Mouse (Mus musculus): ENCODE results near the gene H2-DMb1. TPM values are rescaled to one million over a fixed set of nuclear protein-coding genes. Genes with fewer than 3 reads are reported as not detected.

H2-DMb1 gene
- total RNA-seq, 2 experiments from 2014 or later = 0.16 to 0.78 TPM

DNA sequence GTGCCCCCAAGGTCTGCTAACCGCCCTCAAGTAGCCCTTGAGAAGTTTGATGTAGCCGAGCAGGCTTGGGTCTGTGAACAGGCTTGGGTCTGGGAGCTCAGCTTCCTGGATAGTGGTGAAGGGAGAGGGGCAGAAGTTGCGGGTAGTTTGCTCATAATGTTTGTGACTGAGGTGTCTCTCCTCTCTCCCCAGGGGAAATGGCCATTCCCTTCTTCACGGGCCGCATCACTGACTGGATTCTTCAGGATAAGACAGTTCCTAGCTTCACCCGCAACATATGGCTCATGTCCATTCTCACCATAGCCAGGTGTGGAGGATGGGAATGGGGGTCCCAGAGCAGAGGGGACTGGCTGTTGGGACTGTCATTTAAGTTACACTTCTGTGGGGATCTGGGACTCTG is 36.1 kb downstream of the H2-DMb1 start:
- no peak for DNase-seq (ENCODE audit: low spot score)

DNA sequence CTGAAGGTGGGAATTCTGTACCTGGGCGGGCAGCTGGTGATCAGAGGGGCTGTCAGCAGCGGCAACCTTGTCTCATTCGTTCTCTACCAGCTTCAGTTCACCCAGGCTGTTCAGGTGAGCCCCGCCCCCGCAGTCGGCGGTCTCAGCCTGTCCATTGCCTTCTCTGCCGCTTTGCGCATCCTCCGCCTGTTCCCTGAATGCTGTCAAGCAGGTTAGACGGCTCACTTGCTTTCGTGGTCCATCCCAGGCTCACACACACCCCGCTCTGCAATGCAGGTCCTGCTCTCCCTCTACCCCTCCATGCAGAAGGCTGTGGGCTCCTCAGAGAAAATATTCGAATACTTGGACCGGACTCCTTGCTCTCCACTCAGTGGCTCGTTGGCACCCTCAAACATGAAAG is 40.0 kb downstream of the H2-DMb1 start:
- DNase-seq (ENCODE audit: low spot score) = no peak

DNA sequence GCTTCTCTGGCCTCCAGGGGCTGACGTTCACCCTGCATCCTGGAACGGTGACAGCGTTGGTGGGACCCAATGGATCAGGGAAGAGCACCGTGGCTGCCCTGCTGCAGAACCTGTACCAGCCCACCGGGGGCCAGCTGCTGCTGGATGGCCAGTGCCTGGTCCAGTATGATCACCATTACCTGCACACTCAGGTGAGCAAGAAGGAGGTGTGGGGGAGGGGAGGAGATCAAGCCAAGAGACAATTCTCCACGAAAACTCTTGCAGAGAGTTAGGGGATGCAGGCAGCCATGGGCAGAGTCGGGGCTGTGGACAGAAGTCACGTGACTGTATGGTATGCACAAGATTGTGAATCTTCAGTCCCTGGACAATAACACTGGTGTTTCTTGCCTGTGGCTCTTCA is 40.6 kb downstream of the H2-DMb1 start:
- DNase-seq (ENCODE audit: low spot score) = no peak

DNA sequence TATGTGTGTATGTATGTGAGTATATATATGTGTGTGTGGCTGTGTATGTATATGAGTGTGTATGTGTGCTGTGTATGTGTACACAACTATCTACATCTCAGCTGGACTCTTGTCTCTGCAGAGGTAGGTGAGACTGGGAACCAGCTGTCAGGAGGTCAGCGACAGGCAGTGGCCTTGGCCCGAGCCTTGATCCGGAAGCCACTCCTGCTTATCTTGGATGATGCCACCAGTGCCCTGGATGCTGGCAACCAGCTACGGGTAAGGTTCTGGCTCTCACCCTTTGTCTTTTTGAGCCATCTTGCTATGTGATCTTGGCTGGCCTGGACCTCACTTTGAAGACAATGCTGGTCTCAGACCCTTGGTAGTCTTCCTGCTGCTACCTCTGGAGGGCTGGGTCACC is 41.9 kb downstream of the H2-DMb1 start:
- DNase-seq (ENCODE audit: low spot score) = no peak

DNA sequence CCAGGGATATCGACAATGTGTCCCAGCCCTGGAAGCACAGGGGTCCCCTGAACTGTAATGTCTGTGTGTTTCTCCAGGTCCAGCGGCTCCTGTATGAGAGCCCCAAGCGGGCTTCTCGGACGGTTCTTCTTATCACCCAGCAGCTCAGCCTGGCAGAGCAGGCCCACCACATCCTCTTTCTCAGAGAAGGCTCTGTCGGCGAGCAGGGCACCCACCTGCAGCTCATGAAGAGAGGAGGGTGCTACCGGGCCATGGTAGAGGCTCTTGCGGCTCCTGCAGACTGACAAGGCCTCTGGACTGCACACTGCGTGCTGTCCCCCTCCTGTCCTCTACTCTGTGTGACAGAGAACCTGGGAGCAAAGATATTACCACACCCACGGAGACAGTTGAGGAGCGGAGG is 43.6 kb downstream of the H2-DMb1 start:
- no peak for DNase-seq (ENCODE audit: low spot score)

DNA sequence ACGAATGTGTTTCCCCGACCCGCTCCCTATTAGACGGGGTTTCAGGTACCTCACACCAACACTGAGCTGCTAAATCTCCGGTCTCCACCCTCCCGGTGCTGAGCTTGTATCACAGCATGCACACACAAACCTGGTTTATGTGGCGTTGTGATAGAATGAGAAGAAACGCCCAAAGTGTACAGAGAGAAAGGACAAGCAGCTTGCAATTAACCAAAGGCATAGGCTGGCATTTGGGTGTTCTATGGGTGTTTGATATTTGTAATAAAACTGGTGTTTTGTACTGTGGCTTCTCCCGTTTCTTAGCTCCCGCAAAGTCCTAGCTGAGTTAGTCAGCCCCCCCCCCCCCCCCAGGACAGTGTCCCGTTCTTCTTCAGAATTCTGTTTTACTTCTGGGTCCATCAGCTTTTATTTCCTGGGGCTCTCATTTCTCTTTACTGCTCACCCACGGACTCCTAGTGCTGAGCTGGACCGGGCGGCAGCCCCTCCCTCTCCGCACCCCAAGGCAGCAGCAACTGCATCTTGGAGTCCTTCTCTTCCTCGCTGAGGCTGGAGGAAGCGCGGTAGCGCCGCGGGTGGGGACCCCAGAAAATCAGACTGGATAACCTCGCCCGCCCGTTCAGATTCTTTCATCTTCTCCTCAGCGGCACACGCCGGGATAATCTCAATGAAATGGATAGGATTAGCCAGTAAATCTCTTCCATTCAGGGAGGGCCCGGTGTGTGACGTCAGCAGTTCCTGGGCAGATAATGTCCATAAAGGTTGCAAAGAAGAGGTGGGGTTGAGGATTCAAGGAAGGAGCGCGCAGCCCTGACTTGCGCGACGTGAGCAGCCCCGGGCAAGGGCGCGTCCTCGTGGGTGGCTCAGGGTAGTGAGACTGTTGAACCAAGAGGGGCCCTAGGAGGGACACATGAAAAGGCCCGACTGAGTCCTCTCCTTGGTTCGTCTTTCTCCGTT is 44.3 kb downstream of the H2-DMb1 start, which contains the start of gene Psmb8:
Psmb8 (plus strand) TSS at position 781 of the 954 bp plus-strand sequence.
- peak; percentile 94 for DNase-seq (ENCODE audit: low spot score)

DNA sequence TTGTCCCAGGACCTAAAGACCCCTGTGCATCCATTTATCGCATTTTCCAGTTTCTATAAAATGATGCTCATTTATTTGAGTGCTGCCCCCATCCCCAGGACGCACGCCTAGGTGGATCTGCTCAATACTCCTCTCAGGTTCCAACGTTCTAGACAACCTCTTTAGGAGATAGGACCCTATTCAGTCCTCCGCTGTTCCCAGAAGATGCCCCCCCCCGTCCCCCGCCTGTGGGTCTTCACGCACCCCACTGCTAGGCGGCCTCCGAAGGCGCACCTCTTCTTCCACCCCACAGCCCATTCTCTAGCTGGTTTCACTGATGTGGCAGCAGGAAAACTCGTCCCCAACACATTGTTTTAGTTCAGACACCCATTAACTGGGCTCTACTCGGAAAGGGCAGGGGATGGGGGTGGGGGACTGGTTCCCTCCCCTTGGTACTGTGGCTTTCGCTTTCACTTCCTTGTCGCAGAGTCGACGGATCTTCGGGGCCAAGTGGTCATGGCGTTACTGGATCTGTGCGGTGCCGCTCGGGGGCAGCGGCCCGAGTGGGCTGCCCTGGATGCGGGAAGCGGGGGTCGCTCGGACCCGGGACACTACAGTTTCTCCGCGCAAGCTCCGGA is 45.1 kb downstream of the H2-DMb1 start:
- peak; percentile 55 for DNase-seq (ENCODE audit: low spot score)

DNA sequence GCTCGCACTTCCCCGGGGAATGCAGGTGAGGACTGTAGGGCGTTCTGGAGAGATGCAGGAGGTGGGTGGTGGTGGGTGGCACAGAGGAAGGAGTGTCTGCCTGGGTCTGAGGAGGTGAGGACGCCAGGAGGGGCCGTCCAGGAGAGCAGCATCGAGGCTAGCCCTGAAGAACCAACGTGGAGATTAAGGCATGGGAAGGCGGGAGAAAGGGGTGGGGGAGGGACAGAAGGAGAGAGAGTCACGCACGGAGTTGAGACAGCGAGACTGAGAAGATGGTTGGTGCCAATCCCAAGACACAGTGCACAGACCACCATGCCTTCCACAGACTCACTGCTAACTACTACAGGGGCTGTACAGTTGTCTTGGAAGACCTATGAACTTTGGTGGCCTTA is 45.6 kb downstream of the H2-DMb1 start:
- DNase-seq (ENCODE audit: low spot score) = no peak

DNA sequence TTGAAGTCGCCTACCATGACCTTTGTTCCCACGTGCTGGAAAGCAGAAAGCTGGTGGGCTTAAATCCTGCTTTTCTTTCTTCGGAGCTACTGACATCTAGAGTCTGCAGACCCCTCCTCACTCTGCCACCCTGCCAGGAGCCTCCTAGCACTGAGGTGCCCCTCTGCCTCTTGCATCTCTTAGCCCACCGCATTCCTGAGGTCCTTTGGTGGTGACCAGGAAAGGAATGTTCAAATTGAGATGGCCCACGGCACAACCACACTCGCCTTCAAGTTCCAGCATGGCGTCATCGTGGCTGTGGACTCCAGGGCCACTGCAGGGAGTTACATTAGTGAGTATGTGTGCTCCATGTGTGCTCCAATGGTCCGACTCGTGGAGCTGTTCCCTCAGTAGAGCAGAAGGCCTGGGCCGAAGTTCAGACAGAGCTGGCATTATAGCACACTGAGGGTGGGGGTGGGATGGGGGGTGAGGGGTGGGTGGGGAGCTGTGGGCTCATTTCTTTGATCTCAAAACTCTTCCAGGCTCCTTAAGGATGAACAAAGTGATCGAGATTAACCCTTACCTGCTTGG is 46.3 kb downstream of the H2-DMb1 start:
- no peak for DNase-seq (ENCODE audit: low spot score)

DNA sequence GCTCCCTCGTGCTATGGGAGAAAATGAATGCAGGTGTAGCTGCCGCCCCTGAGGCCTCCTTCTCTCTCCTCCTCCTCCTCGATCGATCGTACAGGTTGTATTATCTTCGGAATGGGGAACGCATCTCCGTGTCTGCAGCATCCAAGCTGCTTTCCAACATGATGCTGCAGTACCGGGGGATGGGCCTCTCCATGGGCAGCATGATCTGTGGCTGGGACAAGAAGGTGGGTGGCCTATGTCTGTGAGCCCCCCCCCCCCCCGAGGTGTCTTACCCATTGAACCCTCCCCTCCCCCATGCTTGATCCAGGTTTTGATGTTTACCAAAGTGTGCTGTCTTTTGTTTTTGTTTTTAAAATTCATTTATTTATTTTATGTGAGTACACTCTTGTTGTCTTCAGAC is 47.2 kb downstream of the H2-DMb1 start:
- no peak for DNase-seq (ENCODE audit: low spot score)

DNA sequence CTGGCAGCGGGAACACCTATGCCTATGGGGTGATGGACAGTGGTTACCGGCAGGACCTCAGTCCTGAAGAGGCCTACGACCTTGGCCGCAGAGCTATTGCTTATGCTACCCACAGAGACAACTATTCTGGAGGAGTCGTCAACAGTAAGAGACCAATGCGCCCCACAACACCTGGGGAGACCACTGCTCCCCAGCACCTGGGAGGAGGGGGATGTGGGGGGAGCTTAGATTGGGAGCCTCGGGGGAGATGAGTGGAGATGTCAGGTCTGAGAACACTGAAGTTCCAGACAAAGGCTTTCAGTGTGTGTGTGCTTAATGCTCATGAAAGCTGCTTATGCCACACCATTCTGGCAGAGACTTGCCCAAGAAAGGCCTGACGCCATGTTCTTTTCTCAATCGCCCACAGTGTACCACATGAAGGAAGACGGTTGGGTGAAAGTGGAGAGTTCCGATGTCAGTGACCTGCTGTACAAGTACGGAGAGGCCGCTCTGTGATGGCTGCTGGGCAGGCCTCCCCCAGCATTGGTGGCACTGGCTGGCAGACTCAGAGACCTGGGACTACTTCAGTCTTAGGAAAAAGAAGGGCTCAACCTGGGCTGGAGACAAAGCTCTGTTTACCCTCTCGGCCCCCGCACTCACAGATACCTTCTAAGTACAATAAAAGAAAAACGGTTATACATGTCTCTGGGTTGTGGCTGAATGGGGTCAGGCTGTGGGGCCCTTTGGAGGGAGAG is 48.1 kb downstream of the H2-DMb1 start:
- DNase-seq (ENCODE audit: low spot score) = no peak

DNA sequence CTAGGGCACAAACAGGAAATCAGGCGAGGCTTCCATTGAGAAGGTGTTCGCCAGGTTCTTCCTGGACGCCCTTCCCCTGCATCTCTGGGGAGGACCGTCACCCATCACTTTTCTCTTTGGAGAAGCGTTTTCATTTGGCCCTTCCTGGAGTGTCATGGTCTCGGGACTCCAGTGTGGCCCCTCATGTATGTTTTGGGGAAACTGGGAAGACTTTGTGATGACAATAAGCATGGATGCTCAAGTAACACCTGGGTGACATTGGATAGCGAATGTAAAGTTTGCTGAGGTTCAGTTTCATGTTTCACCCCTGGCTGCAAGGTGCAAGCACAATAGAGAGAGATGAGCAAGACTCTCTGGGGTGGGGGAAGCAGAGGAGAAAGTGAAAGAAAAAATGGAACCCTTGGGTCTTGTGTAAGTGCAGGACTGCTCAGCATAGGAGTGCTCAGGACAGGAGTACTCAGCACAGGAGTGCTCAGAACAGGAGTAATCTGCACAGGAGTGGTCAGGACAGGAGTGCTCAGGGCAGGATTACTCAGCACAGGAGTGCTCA is 48.7 kb downstream of the H2-DMb1 start:
- DNase-seq (ENCODE audit: low spot score) = no peak

DNA sequence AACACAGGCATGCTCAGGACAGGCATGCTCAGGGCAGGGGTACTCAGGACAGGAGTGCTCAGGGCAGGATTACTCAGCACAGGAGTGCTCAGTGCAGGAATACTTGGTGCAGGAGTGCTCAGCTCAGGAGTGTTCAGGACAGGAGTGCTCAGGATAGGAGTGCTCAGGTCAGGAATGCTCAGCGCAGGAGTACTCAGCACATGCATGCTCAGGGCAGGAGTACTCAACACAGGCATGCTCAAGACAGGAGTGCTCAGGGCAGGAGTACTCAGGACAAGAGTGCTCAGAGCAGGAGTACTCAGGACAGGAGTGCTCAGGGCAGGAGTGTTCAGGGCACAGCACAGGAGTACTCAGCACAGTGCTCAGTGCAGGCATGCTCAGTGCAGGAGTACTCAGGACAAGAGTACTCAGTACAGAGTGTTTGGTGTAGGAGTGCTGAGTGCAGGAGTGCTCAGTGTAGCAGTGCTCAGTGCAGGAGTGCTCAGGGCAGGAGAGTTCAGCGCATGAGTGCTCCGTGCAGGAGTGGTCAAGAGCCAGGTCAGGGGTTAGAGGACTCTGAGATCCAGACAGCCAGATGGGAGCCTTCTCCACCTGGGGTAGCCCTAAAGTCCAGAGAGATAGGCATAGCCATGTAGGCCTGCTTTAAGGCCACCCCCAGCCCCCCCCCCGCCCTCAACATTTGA is 50.0 kb downstream of the H2-DMb1 start:
- no peak for DNase-seq (ENCODE audit: low spot score)

DNA sequence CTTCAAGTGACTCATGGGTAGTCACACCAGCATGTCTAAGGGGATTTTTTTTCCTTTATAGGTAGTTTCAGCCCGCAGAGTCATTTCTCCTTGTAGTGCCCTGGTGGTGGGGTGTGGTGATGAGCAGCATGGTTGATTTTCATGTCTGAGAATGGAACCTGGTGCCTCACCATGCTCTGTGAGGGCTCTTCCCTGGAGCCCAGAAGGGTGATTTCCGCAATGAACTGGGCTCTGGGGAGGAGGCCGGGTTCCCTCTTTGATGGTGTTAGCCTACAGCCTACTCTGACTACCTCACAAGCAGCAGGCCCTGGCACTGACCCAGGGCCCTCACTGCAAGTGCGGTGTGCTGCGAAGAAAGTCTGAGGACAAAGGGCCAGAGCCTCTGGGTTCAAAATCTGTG is 50.6 kb downstream of the H2-DMb1 start, which contains the start of gene Tap2:
Tap2 (plus strand) TSS at position 84 of the 400 bp plus-strand sequence.
- no peak for DNase-seq (ENCODE audit: low spot score)

DNA sequence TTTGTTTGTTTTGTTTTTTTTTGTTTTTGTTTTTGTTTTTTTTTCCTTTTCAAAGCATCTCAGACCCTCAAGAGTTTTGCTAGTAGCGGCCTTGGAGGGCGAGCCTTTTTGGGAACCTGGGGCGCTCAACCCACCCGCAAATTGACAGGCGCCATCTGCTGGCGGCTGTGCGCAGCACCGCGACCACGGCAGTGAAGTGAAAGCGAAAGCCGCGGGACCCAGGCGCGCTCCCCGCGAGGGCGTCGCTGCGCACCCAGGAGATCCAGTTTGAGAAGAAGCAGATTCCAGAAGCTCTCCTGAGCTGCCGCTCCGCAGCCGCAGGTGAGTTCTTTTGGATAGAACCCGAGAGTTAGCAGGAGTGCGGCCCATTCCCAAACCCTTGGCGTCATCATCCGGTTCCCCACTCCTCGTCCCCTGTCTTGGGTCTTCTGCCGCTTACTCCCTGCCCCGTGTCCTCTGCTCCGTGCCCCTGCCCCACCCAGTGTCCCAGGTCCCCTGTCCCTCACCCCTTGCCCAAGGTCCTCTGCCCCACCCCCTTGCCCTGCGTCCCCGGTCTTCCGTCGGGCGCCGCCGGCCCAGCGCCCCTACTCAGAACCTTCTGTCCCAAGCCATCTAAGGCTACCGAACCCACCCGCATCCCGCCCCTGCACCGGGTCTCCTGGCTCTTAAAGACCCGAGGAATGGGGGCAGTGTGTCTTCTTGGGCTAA is 51.6 kb downstream of the H2-DMb1 start:
- DNase-seq (ENCODE audit: low spot score) = peak; percentile 91

DNA sequence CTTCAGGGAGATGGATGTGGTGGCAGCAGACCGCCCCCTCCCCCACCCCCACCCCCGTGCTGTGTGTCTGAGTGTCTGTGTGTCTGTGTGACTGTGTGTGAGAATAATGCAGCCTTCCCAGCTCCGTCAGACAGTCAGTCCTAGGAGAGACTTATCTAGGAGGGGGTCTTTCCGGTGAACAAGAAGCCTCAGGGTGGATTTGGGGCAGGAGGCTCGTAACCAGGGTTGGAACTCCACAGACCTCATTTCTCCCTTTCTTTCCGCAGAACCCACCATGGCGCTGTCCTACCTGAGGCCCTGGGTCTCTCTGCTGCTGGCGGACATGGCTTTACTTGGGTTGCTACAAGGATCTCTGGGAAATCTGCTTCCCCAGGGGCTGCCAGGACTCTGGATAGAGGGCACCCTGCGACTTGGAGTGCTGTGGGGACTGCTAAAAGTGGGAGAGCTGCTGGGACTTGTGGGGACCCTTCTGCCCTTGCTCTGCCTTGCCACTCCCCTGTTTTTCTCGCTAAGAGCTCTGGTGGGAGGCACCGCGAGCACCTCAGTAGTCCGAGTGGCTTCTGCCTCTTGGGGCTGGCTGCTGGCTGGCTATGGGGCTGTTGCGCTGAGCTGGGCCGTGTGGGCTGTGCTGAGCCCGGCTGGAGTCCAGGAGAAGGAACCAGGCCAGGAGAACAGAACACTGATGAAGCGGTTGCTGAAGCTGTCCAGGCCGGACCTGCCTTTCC is 52.3 kb downstream of the H2-DMb1 start:
- DNase-seq (ENCODE audit: low spot score) = peak; percentile 58

DNA sequence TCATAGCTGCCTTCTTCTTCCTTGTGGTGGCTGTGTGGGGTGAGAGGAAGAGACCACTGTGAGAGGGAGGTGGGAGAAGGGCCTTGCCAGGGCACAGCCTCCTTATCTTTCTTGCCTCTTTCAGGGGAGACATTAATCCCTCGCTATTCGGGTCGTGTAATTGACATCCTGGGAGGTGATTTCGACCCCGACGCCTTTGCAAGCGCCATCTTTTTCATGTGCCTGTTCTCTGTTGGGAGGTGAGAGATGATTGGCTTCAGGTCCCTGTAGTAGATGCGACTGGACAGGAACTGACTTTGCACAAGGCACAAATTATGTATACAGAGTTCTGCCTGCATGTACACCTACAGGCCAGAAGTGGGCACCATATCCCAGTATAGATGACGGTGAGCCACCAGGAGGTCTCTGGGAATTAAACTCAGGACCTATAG is 52.9 kb downstream of the H2-DMb1 start:
- no peak for DNase-seq (ENCODE audit: low spot score)

DNA sequence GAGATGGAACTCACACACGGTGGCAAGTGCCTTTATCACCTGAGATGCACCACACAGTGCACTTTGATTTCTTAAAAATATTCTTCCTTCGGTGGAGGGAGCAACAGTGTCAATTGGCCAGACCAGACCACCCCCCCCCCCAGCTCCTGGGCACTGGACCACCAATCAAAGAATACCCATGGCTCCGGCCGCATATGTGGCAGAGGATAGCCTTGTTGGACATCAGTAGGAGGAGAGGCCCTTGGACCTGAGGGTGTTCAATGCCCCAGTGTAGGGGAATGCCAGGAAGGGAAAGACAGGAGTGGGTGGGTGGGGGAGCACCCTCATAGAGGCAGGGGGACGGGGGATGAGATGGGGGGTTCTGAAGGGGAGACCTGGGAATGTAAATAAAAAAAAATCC is 53.9 kb downstream of the H2-DMb1 start:
- no peak for DNase-seq (ENCODE audit: low spot score)

DNA sequence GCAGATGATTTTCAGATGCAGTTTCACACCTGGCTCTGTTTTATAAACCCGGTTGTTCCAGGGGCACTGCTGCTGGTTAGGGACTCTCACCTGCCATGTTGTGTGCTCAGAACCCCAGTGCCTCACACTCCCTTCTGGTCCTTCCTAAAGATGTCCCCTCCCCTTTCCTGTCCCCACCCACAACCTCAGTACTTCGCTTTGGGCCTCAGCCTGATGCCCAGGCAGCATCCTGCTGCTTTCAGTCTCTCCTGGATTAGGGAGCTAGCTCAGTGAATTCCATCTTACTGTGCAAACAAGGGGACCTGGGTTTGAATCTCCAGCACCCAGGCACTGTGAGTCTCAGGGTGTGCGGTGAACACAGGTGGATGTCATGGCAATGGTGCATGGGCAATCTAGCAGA is 54.6 kb downstream of the H2-DMb1 start:
- DNase-seq (ENCODE audit: low spot score) = no peak

All from gastrocnemius, adult 18-20 months (tissue).